Mouse (Mus musculus): ENCODE measurements around the gene Cog6.

The Cog6 gene

GRCm38 (mm10) chr3:52964206-52964605, 52.8 kb downstream of the Cog6 start:
- H3K4me3 ChIP-seq (replicated peaks; ENCODE audit: low read length) = no peak overlapping the region
- H3K4me1 ChIP-seq (replicated peaks; ENCODE audit: low read depth, low read length) = peaks cover 10% of the 10 kb centered on the region
- H3K9me3 ChIP-seq (ENCODE audit: low read length) = 0 out of 2 replicates have a peak, but pooled peaks cover 4% of the 10 kb centered on the region
- no peaks in the 10 kb centered on the region for H3K36me3 ChIP-seq (ENCODE audit: insufficient read depth, low read length)
- peaks cover 8% of the 10 kb centered on the region for H3K27me3 ChIP-seq (ENCODE audit: insufficient read depth, low read length)
- TF ChIP-seq POU5F1 (IDR thresholded peaks at IDR 0.05; ENCODE audit: borderline replicate concordance, low read length) = no peak
- no peak for TF ChIP-seq NANOG (IDR thresholded peaks at IDR 0.05; ENCODE audit: borderline replicate concordance, low read length)
- TF ChIP-seq CTCF (conservative IDR thresholded peaks at IDR 0.05; ENCODE audit: low read length) = no peak

- H3K4me3 ChIP-seq (replicated peaks; ENCODE audit: low read length) = no peak overlapping the region
- peaks cover 8% of the 10 kb centered on the region for H3K27me3 ChIP-seq (ENCODE audit: insufficient read depth, low read length)
- peaks cover 10% of the 10 kb centered on the region for H3K4me1 ChIP-seq (replicated peaks; ENCODE audit: low read depth, low read length)
- 0 out of 2 replicates have a peak, but pooled peaks cover 4% of the 10 kb centered on the region for H3K9me3 ChIP-seq (ENCODE audit: low read length)
- H3K36me3 ChIP-seq (ENCODE audit: insufficient read depth, low read length) = no peaks in the 10 kb centered on the region
- TF ChIP-seq CTCF (conservative IDR thresholded peaks at IDR 0.05; ENCODE audit: low read length) (no peak), NANOG (IDR thresholded peaks at IDR 0.05; ENCODE audit: borderline replicate concordance, low read length) (no peak), POU5F1 (IDR thresholded peaks at IDR 0.05; ENCODE audit: borderline replicate concordance, low read length) (no peak)
Observed at GRCm38 (mm10) chr3:52963441-52963840, 53.6 kb downstream of the Cog6 start.

- Histone ChIP-seq H3K36me3 (ENCODE audit: insufficient read depth, low read length) (no peaks in the 10 kb centered on the region), H3K4me1 (replicated peaks; ENCODE audit: low read depth, low read length) (peaks cover 11% of the 10 kb centered on the region), H3K9me3 (ENCODE audit: low read length) (peaks cover 6% of the 10 kb centered on the region), H3K27me3 (ENCODE audit: insufficient read depth, low read length) (peaks cover 14% of the 10 kb centered on the region), H3K4me3 (replicated peaks; ENCODE audit: low read length) (no peak overlapping the region)
- TF ChIP-seq CTCF (conservative IDR thresholded peaks at IDR 0.05; ENCODE audit: low read length) = no peak
- no peak for TF ChIP-seq NANOG (IDR thresholded peaks at IDR 0.05; ENCODE audit: borderline replicate concordance, low read length)
- TF ChIP-seq POU5F1 (IDR thresholded peaks at IDR 0.05; ENCODE audit: borderline replicate concordance, low read length) = no peak
Observed at GRCm38 (mm10) chr3:52962391-52962790, 54.6 kb downstream of the Cog6 start.

- TF ChIP-seq CTCF (conservative IDR thresholded peaks at IDR 0.05; ENCODE audit: low read length) = no peak
- TF ChIP-seq NANOG (IDR thresholded peaks at IDR 0.05; ENCODE audit: borderline replicate concordance, low read length) = no peak
- TF ChIP-seq POU5F1 (IDR thresholded peaks at IDR 0.05; ENCODE audit: borderline replicate concordance, low read length) = no peak
- peaks cover 18% of the 10 kb centered on the region for H3K4me1 ChIP-seq (replicated peaks; ENCODE audit: low read depth, low read length)
- peaks cover 12% of the 10 kb centered on the region for H3K9me3 ChIP-seq (ENCODE audit: low read length)
- no peak overlapping the region for H3K4me3 ChIP-seq (replicated peaks; ENCODE audit: low read length)
- H3K36me3 ChIP-seq (ENCODE audit: insufficient read depth, low read length) = no peaks in the 10 kb centered on the region
- H3K27me3 ChIP-seq (ENCODE audit: insufficient read depth, low read length) = peaks cover 21% of the 10 kb centered on the region
Observed at GRCm38 (mm10) chr3:52961661-52962060, 55.4 kb downstream of the Cog6 start.

GRCm38 (mm10) chr3:52960951-52961350, 56.1 kb downstream of the Cog6 start:
- Histone ChIP-seq H3K9me3 (ENCODE audit: low read length) (peaks cover 12% of the 10 kb centered on the region), H3K4me3 (replicated peaks; ENCODE audit: low read length) (no peak overlapping the region), H3K27me3 (ENCODE audit: insufficient read depth, low read length) (peaks cover 23% of the 10 kb centered on the region), H3K4me1 (replicated peaks; ENCODE audit: low read depth, low read length) (peaks cover 25% of the 10 kb centered on the region), H3K36me3 (ENCODE audit: insufficient read depth, low read length) (no peaks in the 10 kb centered on the region)
- no peak for TF ChIP-seq NANOG (IDR thresholded peaks at IDR 0.05; ENCODE audit: borderline replicate concordance, low read length)

- Histone ChIP-seq H3K4me3 (replicated peaks; ENCODE audit: low read length) (no peak overlapping the region), H3K4me1 (replicated peaks; ENCODE audit: low read depth, low read length) (peaks cover 33% of the 10 kb centered on the region), H3K9me3 (ENCODE audit: low read length) (peaks cover 12% of the 10 kb centered on the region), H3K36me3 (ENCODE audit: insufficient read depth, low read length) (no peaks in the 10 kb centered on the region), H3K27me3 (ENCODE audit: insufficient read depth, low read length) (peaks cover 25% of the 10 kb centered on the region)
- TF ChIP-seq NANOG (IDR thresholded peaks at IDR 0.05; ENCODE audit: borderline replicate concordance, low read length) (no peak), CTCF (conservative IDR thresholded peaks at IDR 0.05; ENCODE audit: low read length) (no peak), POU5F1 (IDR thresholded peaks at IDR 0.05; ENCODE audit: borderline replicate concordance, low read length) (no peak)
Observed at GRCm38 (mm10) chr3:52958444-52959120, 58.5 kb downstream of the Cog6 start.

- Histone ChIP-seq H3K4me1 (replicated peaks; ENCODE audit: low read depth, low read length) (peaks cover 33% of the 10 kb centered on the region), H3K4me3 (replicated peaks; ENCODE audit: low read length) (no peak overlapping the region), H3K36me3 (ENCODE audit: insufficient read depth, low read length) (no peaks in the 10 kb centered on the region), H3K27me3 (ENCODE audit: insufficient read depth, low read length) (peaks cover 25% of the 10 kb centered on the region), H3K9me3 (ENCODE audit: low read length) (peaks cover 12% of the 10 kb centered on the region)
- TF ChIP-seq CTCF (conservative IDR thresholded peaks at IDR 0.05; ENCODE audit: low read length) = no peak
- TF ChIP-seq POU5F1 (IDR thresholded peaks at IDR 0.05; ENCODE audit: borderline replicate concordance, low read length) = no peak
- no peak for TF ChIP-seq NANOG (IDR thresholded peaks at IDR 0.05; ENCODE audit: borderline replicate concordance, low read length)
Observed at GRCm38 (mm10) chr3:52957861-52958260, 59.2 kb downstream of the Cog6 start.

- Histone ChIP-seq H3K4me3 (replicated peaks; ENCODE audit: low read length) (0 out of 2 replicates have a peak overlapping the region, but pooled peaks have one; percentile 17), H3K9me3 (ENCODE audit: low read length) (peaks cover 12% of the 10 kb centered on the region)
- TF ChIP-seq NANOG (IDR thresholded peaks at IDR 0.05; ENCODE audit: borderline replicate concordance, low read length) (no peak), POU5F1 (IDR thresholded peaks at IDR 0.05; ENCODE audit: borderline replicate concordance, low read length) (peak; percentile 55; the same call in 1 of the 2 replicates), CTCF (conservative IDR thresholded peaks at IDR 0.05; ENCODE audit: low read length) (no peak)
Observed at GRCm38 (mm10) chr3:52956236-52956635, 60.8 kb downstream of the Cog6 start.

More at GRCm38 (mm10) chr3:52956236-52956635, 60.8 kb downstream of the Cog6 start:
- peaks cover 33% of the 10 kb centered on the region for H3K4me1 ChIP-seq (replicated peaks; ENCODE audit: low read depth, low read length)
- peaks cover 25% of the 10 kb centered on the region for H3K27me3 ChIP-seq (ENCODE audit: insufficient read depth, low read length)
- H3K36me3 ChIP-seq (ENCODE audit: insufficient read depth, low read length) = no peaks in the 10 kb centered on the region
